Mouse (Mus musculus) liver, adult (tissue): Measurements from ENCODE around the gene Bcas3.

Experiments
- GATA4 ChIP-seq: IDR thresholded peaks from 2 replicates; pipeline ENCODE4 v1.6.1; 2014; ENCODE audit warnings: mild to moderate bottlenecking, low read length; ENCODE audit not compliant: insufficient replicate concordance

The Bcas3 gene

DNA sequence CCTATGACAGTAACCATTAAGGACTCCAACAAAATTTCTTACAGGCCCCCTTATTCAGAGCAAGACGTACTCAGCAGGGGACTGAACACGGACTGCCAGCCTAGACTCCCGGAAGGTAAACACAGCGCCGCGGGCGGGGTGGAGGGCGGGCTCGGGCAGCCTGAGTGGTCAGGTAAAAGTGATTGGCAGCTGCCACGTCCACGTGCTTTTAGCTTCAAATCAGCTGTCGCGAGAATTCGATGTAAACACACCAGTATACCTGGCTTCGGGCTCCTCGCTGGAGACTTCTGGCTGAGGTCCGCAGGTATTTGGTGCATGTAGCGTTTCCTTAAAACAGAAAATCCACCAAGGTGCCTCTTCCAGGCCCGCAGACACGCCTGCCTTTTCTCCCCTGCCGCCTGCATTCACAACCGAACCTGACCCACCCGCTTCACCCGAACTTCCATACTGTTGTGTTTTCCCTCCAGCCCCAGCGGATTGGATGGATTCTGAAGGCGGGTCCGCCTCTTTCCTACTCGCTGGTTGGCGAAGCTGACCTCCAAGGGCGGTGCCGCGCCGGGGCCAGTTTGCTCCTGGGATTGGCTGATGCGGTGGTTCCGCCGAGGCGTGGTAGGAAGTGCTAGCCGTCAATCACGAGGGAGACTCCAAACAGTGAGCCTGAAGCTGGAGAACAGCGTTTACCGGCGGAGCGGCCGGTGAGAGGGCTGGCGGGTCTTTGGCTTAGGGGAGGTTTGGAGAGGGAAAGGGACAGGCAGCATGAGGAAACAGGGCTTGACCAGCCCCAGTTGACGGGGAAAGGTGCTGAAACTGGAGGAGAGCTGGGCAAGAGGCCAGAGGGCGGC, at the start of gene Bcas3:
Bcas3 (plus strand) TSS at position 629 of the 842 bp plus-strand sequence.
- TF ChIP-seq GATA4: no peak

- TF ChIP-seq GATA4: no peak
Measured at GRCm38 (mm10) chr11:85306577-85307260, 46.2 kb upstream of the Bcas3 start.

DNA sequence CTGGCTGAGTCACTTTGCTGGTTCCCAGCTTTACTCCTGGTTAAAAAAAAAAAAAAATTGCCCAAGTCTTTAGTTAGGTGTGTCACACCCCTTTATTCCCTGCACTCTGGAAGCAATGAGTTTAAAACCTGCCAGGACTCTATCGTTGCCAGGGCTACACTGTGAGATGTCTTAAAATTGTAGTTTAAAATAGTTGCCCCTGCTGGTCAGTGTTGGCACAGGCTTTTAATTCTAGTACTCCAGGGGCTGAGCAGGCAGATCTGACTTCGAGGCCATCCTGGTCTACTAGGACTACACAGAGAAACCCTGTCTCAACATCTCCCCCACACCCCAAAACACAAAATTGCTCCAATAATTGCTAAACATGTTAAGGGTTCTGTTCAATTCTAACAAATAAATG, 44.2 kb upstream of the Bcas3 start:
- TF ChIP-seq GATA4: no peak

DNA sequence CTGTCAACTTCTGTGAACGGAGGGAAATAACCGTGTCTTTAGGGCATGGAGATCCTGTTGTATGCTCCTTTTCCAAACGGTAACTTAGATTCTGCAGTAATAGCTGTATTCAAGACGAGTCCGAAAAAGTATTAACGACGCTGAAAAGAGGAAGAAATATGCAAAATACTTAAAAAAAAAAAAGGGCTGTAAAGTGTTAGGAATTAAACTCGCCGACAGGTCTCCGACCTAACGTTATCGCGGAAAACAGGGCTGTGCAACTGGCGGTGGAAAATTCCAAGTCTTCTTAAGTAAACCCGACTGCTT, 42.6 kb upstream of the Bcas3 start:
- TF ChIP-seq GATA4: no peak; the same call in 1 of the 2 replicates

GRCm38 (mm10) chr11:85310713-85311574, 42.0 kb upstream of the Bcas3 start, which contains the start of gene Ppm1d:
Ppm1d (plus strand) TSS chr11:85311244.
- TF ChIP-seq GATA4: no peak

DNA sequence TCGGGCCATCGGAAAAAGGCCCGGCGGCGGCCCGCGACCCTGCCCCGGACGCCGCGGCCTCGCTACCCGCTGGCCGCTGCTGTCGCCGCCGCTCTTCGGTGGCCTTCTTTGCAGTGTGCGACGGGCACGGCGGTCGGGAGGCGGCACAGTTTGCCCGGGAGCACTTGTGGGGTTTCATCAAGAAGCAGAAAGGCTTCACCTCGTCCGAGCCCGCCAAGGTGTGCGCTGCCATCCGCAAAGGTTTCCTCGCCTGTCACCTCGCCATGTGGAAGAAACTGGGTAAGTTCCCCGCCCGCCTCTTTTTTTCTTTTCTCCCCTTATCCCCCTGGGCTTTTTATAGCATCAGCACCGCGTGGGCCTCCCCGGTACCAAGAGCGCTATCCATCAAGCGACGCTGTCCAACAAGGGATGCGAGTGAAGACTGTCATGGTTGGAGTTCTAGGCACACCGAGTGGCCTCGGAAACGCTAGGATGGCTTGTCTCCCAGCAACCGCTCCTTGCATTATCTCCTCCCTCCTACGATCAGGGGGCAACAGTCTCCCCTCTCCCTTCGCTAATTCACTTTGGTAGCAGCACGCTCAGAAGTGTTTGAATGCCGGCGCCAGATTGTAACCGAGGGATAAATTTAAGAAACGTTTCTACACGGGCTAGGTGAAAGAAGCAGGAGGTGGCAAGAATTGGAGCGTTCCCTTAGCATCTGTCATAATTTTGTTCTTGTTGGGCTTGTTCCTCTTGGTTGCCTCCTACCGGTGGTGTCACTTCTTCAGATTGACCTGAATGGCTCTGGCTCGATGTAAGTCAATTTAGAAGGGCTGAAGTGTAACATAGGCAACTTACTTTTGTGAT, 41.1 kb upstream of the Bcas3 start:
- TF ChIP-seq GATA4: no peak

DNA sequence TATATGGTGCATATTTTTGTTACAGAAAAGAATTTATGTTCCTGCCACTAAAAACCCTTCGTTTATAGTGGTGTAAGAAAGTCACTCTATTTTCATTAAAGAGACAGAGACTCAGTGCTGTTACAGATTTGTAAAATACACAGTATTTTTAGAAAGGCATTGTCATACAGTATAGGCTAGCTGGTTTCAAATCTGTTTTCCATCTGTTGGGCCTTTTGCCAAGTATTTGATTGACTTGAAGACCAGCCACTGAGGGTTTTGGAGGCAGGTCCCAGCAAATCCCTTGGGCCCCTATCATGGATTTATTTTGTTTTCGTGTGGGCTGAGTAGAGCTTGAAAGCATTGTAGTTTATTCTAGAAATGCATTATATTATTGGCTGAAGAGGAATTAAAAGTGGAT, 40.1 kb upstream of the Bcas3 start:
- TF ChIP-seq GATA4: no peak

DNA sequence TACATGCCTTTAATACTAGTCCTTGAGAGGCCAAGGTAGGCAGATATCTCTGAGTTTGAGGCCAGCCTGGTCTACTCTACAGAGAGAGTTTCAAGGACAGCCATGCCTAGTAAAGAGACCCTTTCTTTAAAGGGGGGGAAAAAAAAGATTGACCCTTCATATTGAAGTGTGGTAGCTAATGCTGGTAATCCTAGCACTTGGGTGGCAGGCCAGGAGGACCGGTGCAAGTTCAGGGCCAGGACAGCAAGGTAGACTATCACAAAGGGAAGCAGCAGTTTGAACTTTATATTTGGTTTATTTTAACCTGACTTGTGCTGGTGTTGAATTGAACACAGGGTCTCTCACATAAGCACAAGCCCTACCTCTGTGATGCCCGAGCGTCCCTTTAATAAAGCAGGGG, 39.6 kb upstream of the Bcas3 start:
- TF ChIP-seq GATA4: no peak

- TF ChIP-seq GATA4: no peak
Measured at GRCm38 (mm10) chr11:85323567-85324330, 29.2 kb upstream of the Bcas3 start.

- no peak for TF ChIP-seq GATA4
Measured at GRCm38 (mm10) chr11:85328717-85329116, 24.2 kb upstream of the Bcas3 start.

GRCm38 (mm10) chr11:85329167-85329894, 23.6 kb upstream of the Bcas3 start:
- no peak for TF ChIP-seq GATA4

DNA sequence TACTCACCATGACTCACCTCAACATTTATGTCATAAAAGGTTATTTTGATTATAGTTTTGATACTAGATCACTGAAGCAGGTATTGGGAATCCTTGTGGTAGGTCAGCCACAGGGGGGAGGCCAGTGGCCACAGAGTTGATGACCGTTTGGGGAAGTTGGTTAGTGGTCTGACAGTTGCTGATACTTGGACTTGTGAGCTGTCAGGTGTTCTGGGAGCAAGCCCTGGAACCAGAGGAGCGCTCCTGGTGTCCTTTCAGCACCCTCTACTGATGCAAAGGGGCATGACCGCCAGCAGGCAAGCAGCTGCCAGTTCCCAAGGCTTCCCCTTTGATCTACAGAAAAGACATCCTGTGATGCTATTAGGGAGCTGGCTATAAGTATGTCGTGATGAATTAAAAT, 18.2 kb upstream of the Bcas3 start:
- TF ChIP-seq GATA4: no peak

DNA sequence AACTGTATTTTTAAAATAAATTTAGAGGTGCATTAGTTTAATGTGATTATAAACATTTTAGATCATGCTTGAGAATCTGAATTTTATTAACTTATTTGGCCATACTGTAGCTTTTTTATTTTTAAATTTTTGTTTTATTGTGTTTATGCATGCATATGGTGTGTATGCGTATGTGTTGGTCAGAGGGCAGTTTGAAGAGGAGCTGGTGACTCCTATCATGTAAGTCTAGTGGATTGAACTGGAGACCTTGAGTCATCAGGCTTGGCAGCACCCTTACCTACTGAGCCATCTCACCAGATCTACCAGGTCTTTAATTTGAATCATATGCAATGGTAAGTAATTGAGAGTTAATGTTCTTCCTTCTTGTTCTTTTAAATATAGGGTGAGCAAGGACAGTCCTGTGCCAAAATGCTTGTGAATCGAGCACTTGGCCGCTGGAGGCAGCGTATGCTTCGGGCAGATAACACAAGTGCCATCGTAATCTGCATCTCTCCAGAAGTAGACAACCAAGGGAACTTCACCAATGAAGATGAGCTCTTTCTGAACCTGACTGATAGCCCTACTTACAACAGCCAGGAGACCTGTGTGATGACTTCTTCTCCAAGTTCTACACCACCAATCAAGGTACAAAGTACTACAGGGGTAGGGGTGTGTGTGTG, 13.7 kb upstream of the Bcas3 start:
- TF ChIP-seq GATA4: no peak
